Mouse (Mus musculus): ENCODE measurements around the gene Irf7.
A peak's percentile ranks its signal among the peaks of the same experiment; 100 is the strongest.

- TF ChIP-seq CTCF (IDR thresholded peaks at IDR 0.05; ENCODE audit: low read depth) (peak; percentile 31; the same call in 1 of the 2 replicates), EP300 (IDR thresholded peaks at IDR 0.05; ENCODE audit: low read depth) (no peak)
These were observed 39.7 kb downstream of the Irf7 start for GRCm38 (mm10) chr7:141226535-141226934.

Measured in liver, embryonic 14.5 days (tissue).